Mouse (Mus musculus) Patski (cell line): Measurements from ENCODE around the gene Dnajb5. TPM values are rescaled to one million over a fixed set of nuclear protein-coding genes. Genes with fewer than 3 reads are reported as not detected.
A peak's percentile ranks its signal among the peaks of the same experiment; 100 is the strongest.
"Not testable (repeated sequence)": the region's sequence is repeated elsewhere in the genome, so short reads cannot be mapped to it uniquely, and the experiment has no call there.

Source experiments
- ATAC-seq: fragments of 100-300 bp; one replicate; pipeline ENCODE4 v1.8.0; 2021
- CTCF ChIA-PET: fragments of 350-600 bp; sonication (Branson Sonifier 250); formaldehyde crosslinking; loops from one replicate; lab custom pipeline; 2022; ENCODE audit warnings: inconsistent platforms; lab: Charles Lee
- POLR2A ChIA-PET: fragments of 350-600 bp; sonication (Branson Sonifier 250); formaldehyde crosslinking; loops from one replicate; lab custom pipeline; 2022; ENCODE audit warnings: antibody characterized with exemption, inconsistent platforms; lab: Charles Lee
- DNase-seq: peaks from one replicate; pipeline ENCODE4 v3.0.0-alpha.2; 2011; ENCODE audit warnings: low read depth, low spot score
- H3K27me3 ChIP-seq: fragments of 371-371 bp; one replicate; pipeline ENCODE4 v1.5.1; 2021
- CTCF ChIP-seq: fragments of 100-300 bp; IDR thresholded peaks from one replicate; pipeline ENCODE4 v1.5.1; 2021
- in situ Hi-C: fragments of 300-500 bp; cut with MboI; formaldehyde crosslinking; loops from 3 replicates; pipeline ENCODE4 v1.11.1; 2018; ENCODE audit warnings: low pct_unique_long_range_greater_than_20kb, mixed read lengths
- polyA plus RNA-seq: library from polyadenylated mRNA; unstranded; gene quantifications from one replicate; pipeline ENCODE4 v1.2.3, GENCODE M21; 2021

Dnajb5 gene
- polyA plus RNA-seq, 1 experiment from 2014 or later = 8.5 TPM

DNA sequence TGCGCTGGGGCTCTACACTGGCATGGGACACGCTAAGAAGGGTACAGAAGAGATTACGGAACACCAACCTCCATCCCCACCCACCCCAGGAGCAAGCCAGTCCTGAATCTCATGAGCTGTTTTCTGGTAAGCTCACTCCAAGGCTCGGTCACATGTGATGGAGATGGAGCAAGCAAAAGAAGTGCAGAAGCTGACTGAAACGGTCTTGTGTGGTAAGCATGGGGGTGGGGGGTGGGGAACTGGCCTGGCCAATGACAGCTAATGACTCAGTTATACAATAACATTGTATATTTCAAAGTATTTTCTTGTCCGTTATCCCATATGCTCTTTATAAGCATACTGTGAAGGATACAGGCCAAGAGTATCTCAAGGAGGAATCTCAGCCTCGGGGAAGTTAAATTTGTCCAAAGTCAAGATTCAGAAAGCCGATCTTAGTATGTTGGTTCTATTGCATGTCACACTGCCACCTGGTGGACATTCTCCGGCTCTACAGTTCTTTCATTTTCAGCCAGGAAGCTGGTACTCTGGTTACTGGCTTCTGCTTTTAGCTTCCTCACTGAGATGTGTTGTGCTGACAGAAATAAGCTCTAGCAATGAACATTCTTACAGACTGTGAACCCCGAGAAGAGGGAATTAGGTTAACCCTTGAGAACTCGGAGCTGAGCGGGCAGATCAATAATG lies 15.6 kb downstream of the Dnajb5 start:
- TF ChIP-seq CTCF = peak; percentile 60
- DNase-seq = no peak
- peak; percentile 47 for ATAC-seq
- ChIA-PET POLR2A (no interaction called here), CTCF (interaction anchor here (0.9 to 3.6 kb wide), 4 partner anchors 10 to 83 kb away, joined by 3 to 15 read pairs (median 6); no protein-coding TSS in a partner anchor)
- no peaks in the 10 kb centered on the region for H3K27me3 ChIP-seq
- in situ Hi-C loops = no loop called here

DNA sequence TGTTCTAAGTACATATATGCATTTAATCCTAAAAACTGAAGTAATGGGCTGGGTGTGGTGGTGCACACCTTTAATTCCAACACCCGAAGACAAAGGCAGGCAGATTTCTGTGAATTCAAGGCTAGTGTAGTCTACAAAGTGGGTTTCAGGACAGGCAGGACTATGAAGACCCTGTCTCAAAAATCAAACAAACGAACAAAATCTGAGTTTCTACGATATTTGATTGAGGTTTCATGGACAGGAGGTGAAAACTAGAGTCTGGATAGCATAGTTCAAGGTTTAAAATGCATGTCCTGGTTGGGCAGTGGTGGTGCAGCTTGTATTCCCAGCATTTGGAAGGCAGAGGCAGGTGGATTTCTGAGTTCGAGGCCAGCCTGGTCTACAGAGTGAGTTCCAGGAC lies 19.7 kb downstream of the Dnajb5 start, which contains the start of gene 1700022I11Rik:
Gene 1700022I11Rik, plus strand, starts transcription at position 301 of the 400 bp plus-strand sequence.
- ATAC-seq = no peak
- CTCF ChIA-PET = no interaction called here
- no peaks in the 10 kb centered on the region for H3K27me3 ChIP-seq
- POLR2A ChIA-PET = no interaction called here
- TF ChIP-seq CTCF = no peak
- in situ Hi-C loops = no loop called here
- no peak for DNase-seq

DNA sequence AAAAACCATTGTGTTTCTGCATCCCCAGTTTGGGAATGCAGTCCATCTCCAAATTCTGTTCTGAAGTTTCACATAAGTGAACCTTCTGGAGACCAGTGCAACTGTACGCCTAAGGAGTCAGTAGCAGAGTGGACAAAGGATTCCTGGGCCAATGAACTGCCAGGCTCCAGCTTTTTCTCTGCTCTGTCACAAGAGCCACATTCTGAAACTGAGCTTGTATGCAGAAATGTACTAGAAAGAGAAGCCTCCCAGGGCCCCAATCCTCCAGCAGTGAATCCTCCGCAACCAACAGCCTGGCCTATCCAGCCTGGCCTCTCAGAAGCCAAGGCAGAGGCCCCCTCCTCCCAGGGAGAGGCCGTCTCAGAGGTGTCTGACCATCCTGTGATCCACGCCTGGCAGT lies 23.3 kb downstream of the Dnajb5 start:
- TF ChIP-seq CTCF = no peak
- no peak for ATAC-seq

DNA sequence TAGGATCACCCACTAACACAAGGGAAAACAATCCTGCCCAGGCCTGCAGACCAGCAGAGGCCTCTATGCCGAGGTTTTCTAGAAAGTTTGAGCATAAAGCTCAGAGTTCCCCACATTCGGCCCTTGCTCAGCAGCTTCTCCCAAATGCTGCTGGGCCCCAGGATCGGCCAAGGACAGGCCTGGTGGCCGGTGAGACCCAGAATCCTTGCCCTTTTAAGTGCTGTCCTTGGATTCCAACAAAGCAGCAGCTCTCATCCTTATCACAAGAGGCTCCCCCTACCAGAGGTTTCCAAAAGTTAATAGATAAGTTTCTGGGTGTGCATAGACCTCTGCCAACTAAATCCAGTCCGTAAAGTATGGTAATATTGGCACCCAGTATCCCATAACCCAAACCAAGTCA lies 24.3 kb downstream of the Dnajb5 start:
- DNase-seq (no peak), ATAC-seq (no peak)
- ChIA-PET POLR2A (interaction anchor here (0.7 kb wide), 1 partner anchor 25 kb away, joined by 4 read pairs; no protein-coding TSS in a partner anchor), CTCF (interaction anchor here (1.7 to 3.3 kb wide), 2 partner anchors 11 to 13 kb away, joined by 8 to 13 read pairs; no protein-coding TSS in a partner anchor)
- H3K27me3 ChIP-seq = no peaks in the 10 kb centered on the region
- in situ Hi-C loops = no loop called here
- no peak for TF ChIP-seq CTCF

More for the DNA sequence above, 23.3 kb downstream of the Dnajb5 start:
- CTCF ChIA-PET = interaction anchor here (1.7 to 3.3 kb wide), 2 partner anchors 10 to 12 kb away, joined by 8 to 13 read pairs; no protein-coding TSS in a partner anchor
- in situ Hi-C loops = no loop called here
- POLR2A ChIA-PET = no interaction called here
- no peaks in the 10 kb centered on the region for H3K27me3 ChIP-seq
- DNase-seq = no peak

DNA sequence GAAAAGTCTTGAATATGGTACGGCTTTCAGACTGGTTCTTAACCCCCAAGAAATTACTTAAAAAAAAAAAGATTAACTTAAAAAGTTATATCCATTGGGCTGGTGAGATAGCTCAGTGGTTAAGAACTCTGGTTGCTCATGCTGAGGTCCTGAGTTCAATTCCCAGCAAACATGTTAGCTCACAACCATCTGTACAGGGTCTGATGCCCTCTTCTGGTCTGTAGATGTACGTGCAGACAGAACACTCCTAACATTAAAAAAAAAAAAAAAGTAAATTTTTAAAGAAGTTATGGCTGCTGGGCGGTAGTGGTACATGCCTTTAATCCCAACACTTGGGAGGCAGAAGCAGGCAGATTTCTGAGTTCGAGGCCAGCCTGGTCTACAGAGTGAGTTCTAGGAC lies 28.4 kb downstream of the Dnajb5 start:
- in situ Hi-C loops = no loop called here

DNA sequence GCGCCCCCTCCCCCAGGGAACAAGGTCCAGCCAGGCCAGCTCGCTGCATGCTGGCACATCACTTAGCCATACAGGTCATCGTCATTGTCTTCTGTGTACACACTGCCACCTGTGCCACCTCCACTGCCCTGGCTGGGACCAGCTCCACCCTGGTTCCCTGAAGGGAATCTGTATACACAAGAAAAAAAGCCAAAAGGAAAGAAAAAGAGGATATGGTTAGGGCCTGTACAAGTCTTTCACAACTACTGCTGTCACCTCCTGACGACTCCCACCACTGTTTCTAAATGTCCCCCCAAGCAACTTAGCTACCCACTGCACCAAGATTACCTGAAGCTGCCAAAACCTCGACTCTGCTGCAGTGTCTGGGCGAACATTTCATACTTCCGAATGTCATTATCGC lies 30.9 kb downstream of the Dnajb5 start:
- H3K27me3 ChIP-seq, in situ Hi-C loops, DNase-seq, POLR2A ChIA-PET, ATAC-seq: not testable (repeated sequence)
- CTCF ChIA-PET = interaction anchor here (1.7 kb wide), 1 partner anchor 9 kb away, joined by 4 read pairs; no protein-coding TSS in a partner anchor

More for the DNA sequence above, 28.4 kb downstream of the Dnajb5 start:
- ChIA-PET POLR2A (interaction anchor here (0.8 kb wide), 1 partner anchor 42 kb away, joined by 3 read pairs; no protein-coding TSS in a partner anchor), CTCF (interaction anchor here (0.8 to 2.8 kb wide), 4 partner anchors 11 to 15 kb away, joined by 4 to 12 read pairs (median 6); no protein-coding TSS in a partner anchor)
- DNase-seq (no peak), ATAC-seq (no peak)
- peak; percentile 26 for TF ChIP-seq CTCF
- no peaks in the 10 kb centered on the region for H3K27me3 ChIP-seq

DNA sequence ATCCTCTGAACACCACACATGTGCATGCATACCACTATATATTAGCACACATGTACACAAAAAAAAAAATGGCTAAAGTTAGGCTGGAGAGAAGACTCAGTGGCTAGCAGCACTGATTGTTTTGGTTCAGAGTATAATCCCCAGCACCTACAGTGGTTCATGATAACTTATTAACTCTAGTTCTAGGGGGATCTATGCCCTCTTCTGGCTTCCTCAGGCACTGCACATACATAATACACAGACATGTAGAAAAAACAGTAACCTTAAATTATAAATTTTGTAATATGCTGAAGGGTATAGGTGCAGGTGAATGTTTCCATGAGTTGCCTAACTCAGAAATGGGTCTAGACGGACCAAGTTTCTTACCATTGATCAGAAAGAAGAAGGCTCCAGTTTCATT lies 38.7 kb downstream of the Dnajb5 start:
- CTCF ChIA-PET = interaction anchor here (1.8 kb wide), 1 partner anchor 22 kb away, joined by 6 read pairs; no protein-coding TSS in a partner anchor
- no peak for TF ChIP-seq CTCF
- in situ Hi-C loops = no loop called here

DNA sequence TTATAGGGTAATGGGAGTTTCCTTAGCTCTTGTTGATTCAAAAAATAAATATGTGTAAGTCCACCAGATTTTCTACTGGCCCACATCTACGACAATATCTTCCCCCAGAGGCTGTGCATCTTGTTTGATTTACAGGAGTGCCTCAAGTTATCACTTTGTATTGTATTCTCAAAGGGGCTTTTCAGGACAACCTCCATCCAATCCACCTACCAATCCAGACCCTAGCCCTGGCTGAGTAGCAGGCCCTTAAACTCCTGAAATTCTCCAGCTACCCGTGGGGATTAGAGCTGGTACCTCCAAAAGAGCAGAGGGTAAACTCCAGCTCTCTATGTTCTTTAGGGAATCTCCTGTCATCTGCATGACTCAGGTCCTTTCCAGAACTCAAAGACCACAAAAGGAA lies 48.4 kb downstream of the Dnajb5 start:
- in situ Hi-C loops = no loop called here
- H3K27me3 ChIP-seq = no peaks in the 10 kb centered on the region
- ChIA-PET CTCF (interaction anchor here (1.1 to 2.4 kb wide), 2 partner anchors 14 to 27 kb away, joined by 3 to 6 read pairs; partner anchors contain the start of gene Pigo), POLR2A (no interaction called here)
- ATAC-seq = no peak
- DNase-seq = no peak
- TF ChIP-seq CTCF = no peak

More for the DNA sequence above, 38.7 kb downstream of the Dnajb5 start:
- no peaks in the 10 kb centered on the region for H3K27me3 ChIP-seq
- DNase-seq (no peak), ATAC-seq (no peak)
- POLR2A ChIA-PET = no interaction called here

DNA sequence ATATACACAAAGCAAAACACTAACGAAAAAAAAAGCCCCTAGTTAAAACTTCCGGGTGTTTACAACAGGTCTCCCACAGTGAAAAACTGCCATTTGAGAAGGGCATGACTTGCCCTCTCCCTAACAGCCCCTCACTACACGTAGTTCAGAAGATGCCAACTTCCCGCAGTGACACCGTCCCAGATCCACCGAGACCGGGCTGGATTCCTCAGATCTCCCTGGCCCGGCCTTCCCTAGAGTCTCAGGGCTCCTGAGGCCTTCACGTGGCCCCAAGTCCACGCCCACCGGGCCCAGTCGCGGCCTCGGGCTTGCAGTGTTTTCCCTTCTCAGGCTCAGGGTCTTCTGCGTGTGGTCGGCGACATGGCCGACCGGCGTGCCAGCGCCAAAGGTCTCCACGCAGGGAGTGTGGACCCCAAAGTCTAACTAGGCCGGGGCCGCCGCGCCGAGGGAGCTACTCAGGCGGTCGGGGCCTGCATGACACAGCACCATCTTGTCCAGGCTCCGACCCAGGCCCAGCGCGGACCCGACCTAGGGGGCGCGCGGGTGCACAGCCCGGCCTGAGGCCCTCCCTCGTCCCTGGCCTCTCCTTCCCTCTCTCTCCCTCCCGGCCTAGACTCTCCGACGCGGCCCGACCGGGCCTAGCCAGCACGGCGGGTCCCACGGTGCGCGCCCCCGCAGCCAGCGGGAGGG lies 50.0 kb downstream of the Dnajb5 start:
- ChIA-PET CTCF (no interaction called here), POLR2A (interaction anchor here (0.8 to 1.1 kb wide), 2 partner anchors 26 to 493 kb away, joined by 4 to 6 read pairs; no protein-coding TSS in a partner anchor)
- ATAC-seq (peak; percentile 46), DNase-seq (peak; percentile 43)
- in situ Hi-C loops = no loop called here
- no peaks in the 10 kb centered on the region for H3K27me3 ChIP-seq
- peak; percentile 72 for TF ChIP-seq CTCF

DNA sequence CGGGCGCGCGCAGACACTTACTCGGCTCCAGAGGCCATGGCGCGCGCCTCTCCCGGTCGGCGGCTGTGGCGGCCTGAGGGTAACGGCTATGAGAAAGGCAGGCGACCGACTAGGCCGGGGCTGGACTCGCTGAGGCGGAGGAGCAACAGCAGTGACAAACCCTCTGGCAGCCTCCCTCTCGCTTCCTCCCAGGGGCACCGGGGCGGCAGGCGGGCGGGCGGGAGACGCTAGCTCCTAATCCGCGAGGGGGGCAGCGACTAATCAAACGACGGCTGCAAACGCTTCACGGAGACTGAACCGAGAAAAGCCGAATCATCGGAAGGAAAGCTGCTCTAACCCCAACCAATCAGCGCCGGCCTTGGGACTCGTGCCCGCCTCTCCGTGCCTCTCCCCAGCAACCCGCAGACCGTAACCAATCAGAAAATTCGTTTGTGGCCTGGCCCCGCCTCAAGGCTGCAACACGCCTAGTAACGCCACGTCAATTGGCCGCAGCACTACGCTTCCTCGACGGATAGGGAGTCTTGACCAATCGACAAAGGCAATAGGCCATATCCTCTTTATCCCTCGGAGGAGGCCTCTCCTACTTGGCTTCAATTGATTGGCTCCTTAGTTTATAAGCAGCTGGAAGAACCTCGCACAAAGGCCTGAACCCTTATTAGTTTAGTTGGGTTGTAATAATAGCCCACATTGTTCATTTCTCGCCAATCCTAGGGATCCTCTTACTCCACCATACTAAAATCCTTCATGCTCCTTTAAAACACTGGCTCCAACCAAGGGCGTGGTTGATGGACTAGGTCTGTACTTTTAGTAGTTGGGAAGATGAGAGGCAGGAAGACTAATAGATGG lies 50.8 kb downstream of the Dnajb5 start, which contains the start of gene Vcp:
Gene Vcp, minus strand, starts transcription at position 367 of the 846 bp plus-strand sequence.
- in situ Hi-C loops, H3K27me3 ChIP-seq: not testable (repeated sequence)
- CTCF ChIA-PET = interaction anchor here (1.4 kb wide), 1 partner anchor 25 kb away, joined by 4 read pairs; the partner anchor contains the start of gene Pigo
- ATAC-seq (peak; percentile 97), DNase-seq (peak; percentile 96)
- POLR2A ChIA-PET = interaction anchor here (0.6 kb wide), 1 partner anchor 49 kb away, joined by 3 read pairs; no protein-coding TSS in a partner anchor
